8 mouse cellular contexts compared by ENCODE assay signal in genomic region chr12:49170097-49170496, GRCm38 (mm10).
DNase-seq lines count a peak whose midpoint lies in the region; ATAC-seq lines count a peak whose summit lies in the region.

No protein-coding gene starts in this region.

- no peaks in the 10 kb centered on the region for H3K9me3 ChIP-seq in intestine, embryonic 14.5 days (ENCODE audit: control insufficient read depth, low read length)
- no peaks in the 10 kb centered on the region for H3K9me3 ChIP-seq in intestine, embryonic 15.5 days
- no peaks in the 10 kb centered on the region for H3K9me3 ChIP-seq in forebrain, embryonic 14.5 days (replicated peaks; ENCODE audit: control insufficient read depth, low read length)

- no peak overlapping the region for H3K4me2 ChIP-seq in intestine, embryonic 14.5 days (ENCODE audit: low read length)
- no peak overlapping the region for H3K4me2 ChIP-seq in intestine, embryonic 15.5 days (replicated peaks)
- H3K4me2 ChIP-seq in forebrain, embryonic 14.5 days (ENCODE audit: low read length), result no peak overlapping the region

- no peaks in the 10 kb centered on the region for H3K4me1 ChIP-seq in intestine, embryonic 14.5 days (replicated peaks; ENCODE audit: control insufficient read depth, insufficient read depth, low read length)
- no peaks in the 10 kb centered on the region for H3K4me1 ChIP-seq in intestine, embryonic 15.5 days (replicated peaks)
- no peaks in the 10 kb centered on the region for H3K4me1 ChIP-seq in forebrain, embryonic 14.5 days (ENCODE audit: control insufficient read depth, insufficient read depth, low read length)

- no peak overlapping the region for H3K9ac ChIP-seq in intestine, embryonic 14.5 days (ENCODE audit: low read length)
- no peak overlapping the region for H3K9ac ChIP-seq in intestine, embryonic 15.5 days
- no peak overlapping the region for H3K9ac ChIP-seq in forebrain, embryonic 14.5 days (ENCODE audit: low read length)

- 0 out of 2 replicates have a peak, but pooled peaks have one; percentile 40 for ATAC-seq in intestine, embryonic 14.5 days (replicated peaks; ENCODE audit: low FRiP score, low TSS enrichment, low read depth)
- ATAC-seq in intestine, embryonic 15.5 days, result no peak
- ATAC-seq in forebrain, embryonic 14.5 days, result peak; percentile 82
- no peak for ATAC-seq in activated CD4-positive, CD25-positive, alpha-beta regulatory T cell, adult 4 months

- intact Hi-C loops in left cerebral cortex, postnatal 4 days (cut with DNase I), result no loop called here

- no peak for DNase-seq in intestine, embryonic 14.5 days (ENCODE audit: low spot score)
- peak; percentile 24 for DNase-seq in MEL-GATA-1-ER (ENCODE audit: extremely low read depth, low read depth)
- DNase-seq in forebrain, embryonic 14.5 days (ENCODE audit: low spot score), result peak; percentile 66
- DNase-seq in left cerebral cortex, postnatal 4 days, result peak; percentile 15
- DNase-seq in spleen, postnatal 14 days (ENCODE audit: low spot score in 2 of 2), result no peak
- no peak for DNase-seq in T-cell, adult 2 months (ENCODE audit: low spot score)

- H3K27ac ChIP-seq in intestine, embryonic 14.5 days (ENCODE audit: low read depth), result no peak overlapping the region
- no peak overlapping the region for H3K27ac ChIP-seq in intestine, embryonic 15.5 days
- no peak overlapping the region for H3K27ac ChIP-seq in forebrain, embryonic 14.5 days (ENCODE audit: low read depth, low read length)

- no peaks in the 10 kb centered on the region for H3K27me3 ChIP-seq in intestine, embryonic 14.5 days (replicated peaks; ENCODE audit: control insufficient read depth, insufficient read depth, low read length)
- no peaks in the 10 kb centered on the region for H3K27me3 ChIP-seq in intestine, embryonic 15.5 days (replicated peaks)
- H3K27me3 ChIP-seq in forebrain, embryonic 14.5 days (replicated peaks; ENCODE audit: control insufficient read depth, insufficient read depth, low read length), result no peaks in the 10 kb centered on the region

- no peak overlapping the region for H3K4me3 ChIP-seq in intestine, embryonic 14.5 days (ENCODE audit: low read depth, low read length)
- H3K4me3 ChIP-seq in intestine, embryonic 15.5 days (replicated peaks), result no peak overlapping the region
- no peak overlapping the region for H3K4me3 ChIP-seq in forebrain, embryonic 14.5 days (ENCODE audit: low read depth, low read length)

- 42% methylated on average over 5 of the region's 5 CpGs for WGBS in intestine, embryonic 14.5 days
- WGBS in intestine, embryonic 15.5 days, result 55% methylated on average over 5 of the region's 5 CpGs
- 58% methylated on average over 5 of the region's 5 CpGs for WGBS in forebrain, embryonic 14.5 days

- no peaks in the 10 kb centered on the region for H3K36me3 ChIP-seq in intestine, embryonic 14.5 days (ENCODE audit: control insufficient read depth, insufficient read depth, low read length)
- no peaks in the 10 kb centered on the region for H3K36me3 ChIP-seq in intestine, embryonic 15.5 days
- H3K36me3 ChIP-seq in forebrain, embryonic 14.5 days (ENCODE audit: control insufficient read depth, insufficient read depth, low read length), result no peaks in the 10 kb centered on the region

Comparison
In these comparisons a context has a peak if more than half of its experiments do, and no peak if none do; other contexts are left out.
1. ATAC-seq: peak in intestine, embryonic 14.5 days (single experiment) and forebrain, embryonic 14.5 days (single experiment); none in intestine, embryonic 15.5 days (single experiment) and activated CD4-positive, CD25-positive, alpha-beta regulatory T cell, adult 4 months (single experiment).
2. DNase-seq: peak in MEL-GATA-1-ER (single experiment), forebrain, embryonic 14.5 days (single experiment) and left cerebral cortex, postnatal 4 days (single experiment); none in intestine, embryonic 14.5 days (single experiment), spleen, postnatal 14 days (0 of 2) and T-cell, adult 2 months (single experiment).